Mouse (Mus musculus) megakaryocyte, embryonic 14.5 days (primary cell): ENCODE results near the gene Myo1f. TPM values are rescaled to one million over a fixed set of nuclear protein-coding genes. Genes with fewer than 3 reads are reported as not detected.
"Not testable (repeated sequence)": the region's sequence is repeated elsewhere in the genome, so short reads cannot be mapped to it uniquely, and the experiment has no call there.

Experiments used
- H3K27me3 ChIP-seq: replicated peaks from 2 replicates; pipeline ENCODE3; 2012; ENCODE audit warnings: inconsistent platforms
- H3K36me3 ChIP-seq: replicated peaks from 2 replicates; pipeline ENCODE3; 2012; ENCODE audit warnings: low read length, inconsistent platforms, mixed read lengths
- H3K4me1 ChIP-seq: 2 replicates; pipeline ENCODE4 v1.6.1; 2012; ENCODE audit warnings: inconsistent platforms
- H3K4me3 ChIP-seq: replicated peaks from 2 replicates; pipeline ENCODE3; 2012; ENCODE audit warnings: moderate library complexity, mild to moderate bottlenecking, inconsistent platforms
- H3K9me3 ChIP-seq: 2 replicates; pipeline ENCODE4 v1.6.1; 2012; ENCODE audit warnings: inconsistent platforms
- FLI1 ChIP-seq: IDR thresholded peaks from 2 replicates; pipeline ENCODE4 v1.6.1; 2012; ENCODE audit warnings: low read length, inconsistent platforms, mixed read lengths
- GATA1 ChIP-seq: IDR thresholded peaks from 3 replicates; pipeline ENCODE4 v1.6.1; 2012; ENCODE audit warnings: mixed read lengths, low read length, inconsistent platforms, borderline replicate concordance
- polyA plus RNA-seq: library from polyadenylated mRNA; stranded (reverse); fragments of >175 nt; gene quantifications from 2 replicates; pipeline ENCODE4 v1.2.3, GENCODE M21; 2012; ENCODE audit warnings: low replicate concordance; ENCODE audit not compliant: insufficient read depth

Gene Myo1f
- polyA plus RNA-seq, 1 experiment, result 19.9 TPM

GRCm38 (mm10) chr17:33566182-33566581 lies 10.7 kb downstream of the Myo1f start:
- peak overlapping the region; percentile 26 for H3K4me3 ChIP-seq
- TF ChIP-seq GATA1 (no peak), FLI1 (no peak)
- no peaks in the 10 kb centered on the region for H3K36me3 ChIP-seq
- peaks cover 62% of the 10 kb centered on the region for H3K4me1 ChIP-seq
- no peaks in the 10 kb centered on the region for H3K27me3 ChIP-seq
- no peaks in the 10 kb centered on the region for H3K9me3 ChIP-seq

DNA sequence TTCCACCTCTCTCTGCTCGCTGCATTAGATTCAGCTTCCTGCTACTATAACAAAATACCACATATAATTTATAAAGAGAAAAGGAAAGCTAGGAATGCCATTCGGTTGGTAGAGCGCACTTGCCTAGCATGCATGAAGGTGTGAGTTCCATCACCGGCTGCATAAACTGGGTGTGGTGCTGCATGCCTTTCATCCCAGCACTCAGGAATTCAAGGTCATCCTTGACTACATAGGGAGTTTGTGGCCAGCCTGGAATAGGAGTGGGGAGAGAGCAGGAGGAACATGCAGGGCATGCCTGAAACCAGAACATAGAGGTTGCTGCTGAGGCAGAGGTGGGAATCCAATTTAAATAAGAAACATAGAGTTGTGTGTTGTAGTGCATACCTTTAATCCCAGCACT lies 28.6 kb downstream of the Myo1f start:
- no peaks in the 10 kb centered on the region for H3K4me1 ChIP-seq
- H3K27me3 ChIP-seq, result peaks cover 15% of the 10 kb centered on the region
- TF ChIP-seq GATA1, result no peak
- TF ChIP-seq FLI1, result no peak
- peaks cover 26% of the 10 kb centered on the region for H3K36me3 ChIP-seq
- H3K9me3 ChIP-seq, result no peaks in the 10 kb centered on the region
- no peak overlapping the region for H3K4me3 ChIP-seq

- Histone ChIP-seq H3K4me1 (peaks cover 5% of the 10 kb centered on the region), H3K36me3 (peaks cover 27% of the 10 kb centered on the region), H3K4me3 (no peak overlapping the region), H3K9me3 (no peaks in the 10 kb centered on the region), H3K27me3 (peaks cover 15% of the 10 kb centered on the region)
- TF ChIP-seq FLI1, result no peak
- TF ChIP-seq GATA1, result no peak
These were observed 30.5 kb downstream of the Myo1f start for GRCm38 (mm10) chr17:33586011-33586410.

DNA sequence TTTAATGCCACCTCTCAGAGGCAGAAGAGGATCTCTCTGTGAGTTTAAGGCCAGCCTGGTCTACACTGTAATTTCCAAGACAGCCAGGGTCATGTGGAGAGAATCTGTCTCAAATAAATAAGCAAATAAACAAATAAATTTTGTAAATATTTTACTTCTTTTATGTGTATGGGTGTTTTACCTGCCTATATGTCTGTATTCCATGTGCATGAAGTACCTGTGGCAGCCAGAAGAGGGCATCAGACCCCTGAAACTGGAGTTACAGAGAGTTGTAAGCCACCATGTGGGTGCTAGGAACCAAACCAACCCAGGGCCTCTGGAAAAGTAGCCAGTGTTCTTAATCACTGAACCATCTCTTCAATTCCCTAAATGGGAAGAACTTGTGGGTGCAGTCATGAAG lies 41.8 kb downstream of the Myo1f start:
- peaks cover 37% of the 10 kb centered on the region for H3K36me3 ChIP-seq
- TF ChIP-seq FLI1, result no peak
- no peak overlapping the region for H3K4me3 ChIP-seq
- peaks cover 4% of the 10 kb centered on the region for H3K27me3 ChIP-seq
- peaks cover 15% of the 10 kb centered on the region for H3K9me3 ChIP-seq
- H3K4me1 ChIP-seq, result no peaks in the 10 kb centered on the region; the same call in 1 of the 2 replicates

GRCm38 (mm10) chr17:33598506-33598905 lies 43.0 kb downstream of the Myo1f start:
- Histone ChIP-seq H3K4me3 (no peak overlapping the region), H3K9me3 (peaks cover 15% of the 10 kb centered on the region), H3K36me3 (peaks cover 33% of the 10 kb centered on the region), H3K4me1 (no peaks in the 10 kb centered on the region; the same call in 1 of the 2 replicates), H3K27me3 (no peaks in the 10 kb centered on the region)
- no peak for TF ChIP-seq GATA1
- no peak for TF ChIP-seq FLI1

- TF ChIP-seq GATA1 (no peak), FLI1 (no peak)
- Histone ChIP-seq H3K36me3 (peaks cover 37% of the 10 kb centered on the region), H3K9me3 (peaks cover 23% of the 10 kb centered on the region), H3K4me3 (no peak overlapping the region), H3K4me1 (peaks cover 9% of the 10 kb centered on the region), H3K27me3 (no peaks in the 10 kb centered on the region)
These were observed 44.4 kb downstream of the Myo1f start for GRCm38 (mm10) chr17:33599836-33600475.

DNA sequence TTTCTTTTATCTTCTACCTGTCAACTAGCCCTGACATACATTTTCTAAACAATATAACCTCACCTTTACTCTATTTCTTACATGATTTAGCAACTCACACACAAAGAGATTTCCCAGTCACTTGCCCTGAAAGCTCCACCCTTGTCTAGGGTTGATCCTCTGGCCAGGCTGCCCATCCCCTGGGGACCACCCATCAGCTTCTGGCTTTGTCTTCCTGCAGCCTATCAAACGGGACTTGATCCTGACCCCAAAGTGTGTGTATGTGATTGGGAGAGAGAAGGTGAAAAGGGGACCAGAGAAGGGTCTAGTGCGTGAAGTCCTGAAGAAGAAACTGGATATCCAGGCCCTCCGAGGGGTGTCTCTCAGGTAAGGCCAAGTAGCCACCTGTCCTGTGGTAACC lies 45.3 kb downstream of the Myo1f start:
- Histone ChIP-seq H3K27me3 (no peaks in the 10 kb centered on the region), H3K9me3 (peaks cover 26% of the 10 kb centered on the region), H3K4me1 (peaks cover 15% of the 10 kb centered on the region), H3K36me3 (peaks cover 41% of the 10 kb centered on the region), H3K4me3 (no peak overlapping the region)
- TF ChIP-seq FLI1 (no peak), GATA1 (no peak)

- no peaks in the 10 kb centered on the region for H3K27me3 ChIP-seq
- peaks cover 26% of the 10 kb centered on the region for H3K4me1 ChIP-seq
- H3K4me3 ChIP-seq, result no peak overlapping the region
- peaks cover 41% of the 10 kb centered on the region for H3K36me3 ChIP-seq
- H3K9me3 ChIP-seq, result peaks cover 26% of the 10 kb centered on the region
- TF ChIP-seq GATA1 (no peak), FLI1 (no peak)
These were observed 46.4 kb downstream of the Myo1f start for GRCm38 (mm10) chr17:33601947-33602346.

- Histone ChIP-seq H3K4me1 (peaks cover 52% of the 10 kb centered on the region), H3K36me3 (peaks cover 15% of the 10 kb centered on the region), H3K4me3 (peak overlapping the region; percentile 71), H3K9me3 (peaks cover 11% of the 10 kb centered on the region), H3K27me3 (no peaks in the 10 kb centered on the region)
- TF ChIP-seq GATA1 (no peak), FLI1 (no peak)
These were observed 51.8 kb downstream of the Myo1f start for GRCm38 (mm10) chr17:33607273-33607672.

DNA sequence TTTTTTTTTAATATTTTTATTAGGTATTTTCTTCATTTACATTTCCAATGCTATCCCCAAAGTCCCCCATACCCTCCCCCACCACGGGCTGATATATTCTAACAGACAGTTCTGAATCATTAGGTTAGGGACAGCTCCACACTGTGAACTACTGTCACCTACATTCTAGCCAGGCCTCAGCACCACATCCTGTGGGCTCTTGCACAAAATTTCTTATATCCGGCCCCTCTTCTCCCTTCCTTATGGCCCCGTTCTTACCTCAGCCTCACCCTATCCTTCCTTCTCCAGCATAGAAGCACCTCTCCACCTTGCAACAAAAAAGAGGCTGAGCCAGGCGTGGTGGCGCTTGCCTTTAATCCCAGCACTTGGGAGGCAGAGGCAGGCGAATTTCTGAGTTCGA lies 55.0 kb downstream of the Myo1f start:
- no peaks in the 10 kb centered on the region for H3K27me3 ChIP-seq
- H3K4me1 ChIP-seq, result peaks cover 42% of the 10 kb centered on the region
- peaks cover 12% of the 10 kb centered on the region for H3K36me3 ChIP-seq
- H3K4me3 ChIP-seq, result no peak overlapping the region
- H3K9me3 ChIP-seq, result peaks cover 12% of the 10 kb centered on the region
- TF ChIP-seq FLI1 (no peak), GATA1 (no peak)

GRCm38 (mm10) chr17:33613726-33614125 lies 58.2 kb downstream of the Myo1f start:
- Histone ChIP-seq H3K36me3 (peaks cover 10% of the 10 kb centered on the region), H3K4me1 (peaks cover 14% of the 10 kb centered on the region), H3K9me3 (peaks cover 12% of the 10 kb centered on the region)
- H3K4me3 ChIP-seq, H3K27me3 ChIP-seq: not testable (repeated sequence)
